Mouse (Mus musculus) liver, postnatal 0 days (tissue): ENCODE results near the gene Cpeb4.

ENCODE experiments used
- CTCF ChIP-seq: sonication (generic); IDR thresholded peaks from 2 replicates; pipeline ENCODE4 v1.5.1; 2016; ENCODE audit warnings: antibody characterized with exemption, low read depth
- EP300 ChIP-seq: IDR thresholded peaks from 2 replicates; pipeline ENCODE4 v1.6.1; 2016; ENCODE audit warnings: antibody characterized with exemption, low read depth, mild to moderate bottlenecking

DNA sequence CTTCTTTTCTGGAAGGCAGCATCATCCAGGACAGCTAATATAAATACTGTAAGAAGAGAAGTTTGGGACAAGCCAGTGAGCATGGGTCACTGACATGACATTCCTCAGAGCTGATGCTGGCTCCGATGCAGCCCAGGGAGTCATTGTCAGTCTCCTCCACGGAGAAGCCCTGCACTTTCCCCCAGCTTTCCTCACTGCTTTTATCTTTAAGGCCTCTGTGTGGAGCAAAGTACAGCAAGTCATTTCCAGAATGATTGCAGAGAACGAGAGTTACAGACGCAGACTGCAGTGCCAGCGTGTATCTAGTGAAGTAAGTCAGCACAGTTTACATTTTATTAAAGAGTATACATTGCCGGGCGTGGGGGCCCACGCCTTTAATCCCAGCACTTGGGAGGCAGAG lies 102.8 kb downstream of the Cpeb4 start:
- TF ChIP-seq CTCF (no peak), EP300 (no peak)
